Mouse (Mus musculus) brain, embryonic 14.5 days (tissue): ENCODE measurements around the gene 1700013G24Rik.

Experiments used
- CTCF ChIP-seq: fragments of 200-500 bp; IDR thresholded peaks from 2 replicates; pipeline ENCODE4 v1.5.1; 2012; ENCODE audit warnings: inconsistent platforms, mild to moderate bottlenecking, moderate library complexity, borderline replicate concordance; ENCODE audit not compliant: insufficient read depth, insufficient read length; ENCODE audit errors: extremely low read depth
- POLR2A ChIP-seq: fragments of 200-500 bp; IDR thresholded peaks from 2 replicates; pipeline ENCODE4 v1.6.1; 2012; ENCODE audit warnings: mild to moderate bottlenecking, inconsistent platforms, borderline replicate concordance; ENCODE audit not compliant: poor library complexity, insufficient read depth, insufficient read length, severe bottlenecking; ENCODE audit errors: extremely low read depth

DNA sequence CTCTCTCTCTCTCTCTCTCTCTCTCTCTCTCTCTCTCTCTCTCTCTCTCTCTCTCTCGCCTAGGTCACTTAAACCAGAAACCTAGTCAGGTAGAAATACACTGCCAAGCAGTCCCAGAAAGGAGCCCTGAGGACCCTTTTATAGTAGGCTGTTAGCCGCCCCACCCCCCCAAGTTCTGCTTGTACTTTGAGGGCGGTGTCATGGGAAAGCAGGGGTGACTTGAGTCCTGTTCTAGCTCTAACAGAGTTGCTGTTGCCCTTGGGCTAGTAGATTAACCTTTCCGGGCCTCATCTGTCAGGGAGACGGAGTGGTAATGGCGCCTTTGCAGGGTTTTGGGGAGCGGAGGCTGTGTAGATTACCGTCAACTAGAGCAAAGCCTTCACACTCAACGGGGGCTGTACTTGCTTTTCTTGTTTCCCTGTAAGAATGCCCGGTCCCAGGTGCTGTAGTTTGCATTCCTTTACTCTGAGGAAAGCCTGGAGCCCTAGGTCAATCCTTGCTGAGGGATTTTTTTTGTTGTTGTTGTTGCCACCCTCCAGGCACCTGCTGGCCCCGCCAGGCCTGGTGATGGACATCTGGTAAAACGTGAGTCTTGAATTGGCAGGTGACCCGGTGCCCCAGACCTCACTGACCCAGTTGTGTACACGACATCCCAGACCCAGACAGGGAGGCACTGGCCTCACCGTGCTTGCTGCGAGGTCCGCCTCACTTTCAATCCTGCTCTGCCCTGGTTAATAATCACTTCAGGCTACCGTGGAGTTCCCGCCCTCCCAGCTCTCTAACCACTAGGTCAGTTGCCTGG lies 27.3 kb downstream of the 1700013G24Rik start:
- no peak for TF ChIP-seq CTCF
- no peak for TF ChIP-seq POLR2A
